Mouse (Mus musculus): ENCODE measurements around the gene Lrrc59. TPM values are rescaled to one million over a fixed set of nuclear protein-coding genes. Genes with fewer than 3 reads are reported as not detected.

Lrrc59 gene
- polyA plus RNA-seq, 2 experiments = 52.7 to 66.4 TPM

DNA sequence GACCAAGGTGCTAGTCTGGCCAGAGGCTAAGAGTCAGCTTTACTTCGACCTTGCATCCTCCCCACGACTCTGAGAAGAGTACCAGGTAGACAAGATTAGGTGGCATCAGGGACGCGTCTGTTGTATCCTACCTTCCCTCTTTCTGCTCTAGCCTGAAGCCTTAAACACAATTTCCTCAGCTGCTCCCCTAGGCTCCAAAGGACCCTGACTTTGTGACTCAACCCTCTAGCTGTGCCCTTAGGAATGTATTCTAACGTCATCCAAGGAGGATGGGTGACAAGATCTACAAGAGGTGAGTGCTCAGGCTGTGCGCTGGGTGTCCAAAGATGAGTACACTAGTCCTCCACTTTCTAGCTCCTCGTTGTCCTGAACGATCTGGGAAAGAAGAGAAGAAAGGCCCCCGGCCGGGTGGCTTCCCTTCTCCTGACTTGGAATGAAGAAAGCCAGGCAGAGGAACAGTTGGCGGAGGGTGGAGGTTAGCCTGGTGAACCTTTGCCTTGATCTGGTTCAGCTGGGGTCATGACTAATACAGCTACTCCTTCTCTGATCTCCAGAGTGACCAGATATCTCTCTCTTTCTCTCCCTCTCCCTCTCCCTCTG is 27.1 kb upstream of the Lrrc59 start:
- Histone ChIP-seq H3K4me3 (ENCODE audit: insufficient read depth in 1 of 2, low read depth in 2 of 2, low read length in 2 of 2) (no peak overlapping the region), H3K36me3 (replicated peaks; ENCODE audit: control insufficient read depth, insufficient read depth, low read depth) (no peaks in the 10 kb centered on the region), H3K9me3 (ENCODE audit: control insufficient read depth, low read length) (no peaks in the 10 kb centered on the region), H3K27ac (no peak overlapping the region), H3K27me3 (ENCODE audit: control insufficient read depth, insufficient read depth, low read length) (no peaks in the 10 kb centered on the region), H3K9ac (replicated peaks) (no peak overlapping the region), H3K4me2 (ENCODE audit: low read depth) (peak overlapping the region; percentile 62; the same call in 1 of the 2 replicates), H3K4me1 (replicated peaks; ENCODE audit: control insufficient read depth in 2 of 2, insufficient read depth in 2 of 2, low read length in 1 of 2) (no peaks in the 10 kb centered on the region)
- ATAC-seq (ENCODE audit: insufficient read depth) (no peak), DNase-seq (ENCODE audit: low read depth in 3 of 3, low spot score in 3 of 3) (no peak)
- no peak for TF ChIP-seq EP300 (IDR thresholded peaks at IDR 0.05; ENCODE audit: low read depth)
- TF ChIP-seq CTCF (IDR thresholded peaks at IDR 0.05; ENCODE audit: low read depth) = no peak
- WGBS (ENCODE audit: insufficient replicate concordance) = 64% methylated on average over 11 of the region's 11 CpGs

GRCm38 (mm10) chr11:94610744-94611740 is 18.5 kb upstream of the Lrrc59 start:
- DNase-seq (ENCODE audit: low read depth in 3 of 3, low spot score in 3 of 3) (no peak), ATAC-seq (ENCODE audit: insufficient read depth) (no peak)
- Histone ChIP-seq H3K4me2 (ENCODE audit: low read depth) (no peak overlapping the region), H3K9me3 (ENCODE audit: control insufficient read depth, low read length) (no peaks in the 10 kb centered on the region), H3K36me3 (replicated peaks; ENCODE audit: control insufficient read depth, insufficient read depth, low read depth) (no peaks in the 10 kb centered on the region), H3K27ac (no peak overlapping the region), H3K27me3 (ENCODE audit: control insufficient read depth, insufficient read depth, low read length) (no peaks in the 10 kb centered on the region), H3K4me3 (ENCODE audit: insufficient read depth in 1 of 2, low read depth in 2 of 2, low read length in 2 of 2) (no peak overlapping the region), H3K9ac (replicated peaks) (no peak overlapping the region), H3K4me1 (replicated peaks; ENCODE audit: control insufficient read depth in 2 of 2, insufficient read depth in 2 of 2, low read length in 1 of 2) (no peaks in the 10 kb centered on the region)
- TF ChIP-seq CTCF (IDR thresholded peaks at IDR 0.05; ENCODE audit: low read depth) (no peak), EP300 (IDR thresholded peaks at IDR 0.05; ENCODE audit: low read depth) (no peak)
- 40% methylated on average over 4 of the region's 4 CpGs for WGBS (ENCODE audit: insufficient replicate concordance)

GRCm38 (mm10) chr11:94614603-94615002 is 15.0 kb upstream of the Lrrc59 start:
- H3K9ac ChIP-seq (replicated peaks) = no peak overlapping the region
- TF ChIP-seq EP300 (IDR thresholded peaks at IDR 0.05; ENCODE audit: low read depth) (no peak), CTCF (IDR thresholded peaks at IDR 0.05; ENCODE audit: low read depth) (no peak)
- no peaks in the 10 kb centered on the region for H3K4me1 ChIP-seq (replicated peaks; ENCODE audit: control insufficient read depth in 2 of 2, insufficient read depth in 2 of 2, low read length in 1 of 2)
- H3K36me3 ChIP-seq (replicated peaks; ENCODE audit: control insufficient read depth, insufficient read depth, low read depth) = no peaks in the 10 kb centered on the region
- no peak for ATAC-seq (ENCODE audit: insufficient read depth)
- no peak for DNase-seq (ENCODE audit: low read depth in 3 of 3, low spot score in 3 of 3)
- no peaks in the 10 kb centered on the region for H3K9me3 ChIP-seq (ENCODE audit: control insufficient read depth, low read length)
- WGBS (ENCODE audit: insufficient replicate concordance) = 57% methylated on average over 4 of the region's 4 CpGs
- no peak overlapping the region for H3K4me2 ChIP-seq (ENCODE audit: low read depth)
- H3K27ac ChIP-seq = no peak overlapping the region
- H3K4me3 ChIP-seq (ENCODE audit: insufficient read depth in 1 of 2, low read depth in 2 of 2, low read length in 2 of 2) = no peak overlapping the region
- H3K27me3 ChIP-seq (ENCODE audit: control insufficient read depth, insufficient read depth, low read length) = no peaks in the 10 kb centered on the region

DNA sequence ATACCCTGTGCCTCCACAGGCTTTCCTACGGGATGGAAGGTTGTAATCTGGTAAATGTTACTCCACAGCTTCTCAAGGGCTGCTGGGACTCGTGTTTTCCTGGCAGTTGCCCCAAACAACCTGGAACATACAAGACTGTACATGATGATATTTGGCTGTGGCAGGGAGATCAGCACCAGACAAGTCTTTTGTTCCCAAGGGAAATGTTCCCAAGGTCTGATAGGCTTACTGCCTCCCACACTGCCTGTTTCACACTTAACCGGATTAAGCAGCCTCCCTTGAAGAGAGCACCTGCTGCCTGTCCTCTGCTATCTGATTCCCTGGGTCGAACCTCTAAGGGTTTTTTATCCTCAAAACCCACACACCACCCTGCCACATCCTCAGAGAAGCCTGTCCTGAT is 14.1 kb upstream of the Lrrc59 start:
- no peak overlapping the region for H3K4me3 ChIP-seq (ENCODE audit: insufficient read depth in 1 of 2, low read depth in 2 of 2, low read length in 2 of 2)
- no peak overlapping the region for H3K27ac ChIP-seq
- 24% methylated on average over 4 of the region's 4 CpGs for WGBS (ENCODE audit: insufficient replicate concordance)
- H3K4me2 ChIP-seq (ENCODE audit: low read depth) = no peak overlapping the region
- TF ChIP-seq CTCF (IDR thresholded peaks at IDR 0.05; ENCODE audit: low read depth) (no peak), EP300 (IDR thresholded peaks at IDR 0.05; ENCODE audit: low read depth) (no peak)
- DNase-seq (ENCODE audit: low read depth in 3 of 3, low spot score in 3 of 3) (no peak), ATAC-seq (ENCODE audit: insufficient read depth) (no peak)
- H3K9ac ChIP-seq (replicated peaks) = no peak overlapping the region
- no peaks in the 10 kb centered on the region for H3K27me3 ChIP-seq (ENCODE audit: control insufficient read depth, insufficient read depth, low read length)
- no peaks in the 10 kb centered on the region for H3K36me3 ChIP-seq (replicated peaks; ENCODE audit: control insufficient read depth, insufficient read depth, low read depth)
- H3K4me1 ChIP-seq (replicated peaks; ENCODE audit: control insufficient read depth in 2 of 2, insufficient read depth in 2 of 2, low read length in 1 of 2) = no peaks in the 10 kb centered on the region
- H3K9me3 ChIP-seq (ENCODE audit: control insufficient read depth, low read length) = no peaks in the 10 kb centered on the region

DNA sequence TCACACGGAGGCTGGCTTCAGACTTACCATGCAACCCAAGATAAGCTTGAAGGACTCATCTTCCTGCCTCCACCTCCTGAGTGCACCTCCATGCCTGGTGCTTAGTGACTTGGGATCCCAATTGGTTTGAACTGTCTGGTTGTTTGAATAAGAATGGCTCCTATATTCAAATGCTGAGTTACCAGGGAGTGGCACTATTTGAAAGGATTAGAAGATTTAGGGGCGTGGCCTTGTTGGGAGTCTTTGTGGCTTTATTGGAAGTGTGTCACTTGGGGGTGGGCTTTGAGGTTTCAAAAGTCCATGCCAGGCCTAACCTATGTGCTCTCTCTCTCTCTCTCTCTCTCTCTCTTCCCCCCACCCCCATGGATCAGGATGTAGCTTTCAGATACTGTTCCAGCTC is 11.9 kb upstream of the Lrrc59 start:
- Histone ChIP-seq H3K4me3 (ENCODE audit: insufficient read depth in 1 of 2, low read depth in 2 of 2, low read length in 2 of 2) (no peak overlapping the region), H3K27ac (no peak overlapping the region), H3K9me3 (ENCODE audit: control insufficient read depth, low read length) (no peaks in the 10 kb centered on the region), H3K4me1 (replicated peaks; ENCODE audit: control insufficient read depth in 2 of 2, insufficient read depth in 2 of 2, low read length in 1 of 2) (no peaks in the 10 kb centered on the region; a peak in 1 of 4 replicates), H3K36me3 (replicated peaks; ENCODE audit: control insufficient read depth, insufficient read depth, low read depth) (no peaks in the 10 kb centered on the region), H3K9ac (replicated peaks) (no peak overlapping the region), H3K27me3 (ENCODE audit: control insufficient read depth, insufficient read depth, low read length) (no peaks in the 10 kb centered on the region), H3K4me2 (ENCODE audit: low read depth) (no peak overlapping the region)
- TF ChIP-seq CTCF (IDR thresholded peaks at IDR 0.05; ENCODE audit: low read depth) = no peak
- TF ChIP-seq EP300 (IDR thresholded peaks at IDR 0.05; ENCODE audit: low read depth) = no peak
- ATAC-seq (ENCODE audit: insufficient read depth) (no peak), DNase-seq (ENCODE audit: low read depth in 3 of 3, low spot score in 3 of 3) (no peak)
- 68% methylated on average over 2 of the region's 2 CpGs for WGBS (ENCODE audit: insufficient replicate concordance)
